Mouse (Mus musculus) right cerebral cortex, postnatal 4 days (tissue): ENCODE results near the gene Micu2.
A peak's percentile ranks its signal among the peaks of the same experiment; 100 is the strongest.

Experiments used
- DNase-seq: peaks from one replicate; pipeline ENCODE4 v3.0.0-alpha.2; 2022

Micu2 gene

DNA sequence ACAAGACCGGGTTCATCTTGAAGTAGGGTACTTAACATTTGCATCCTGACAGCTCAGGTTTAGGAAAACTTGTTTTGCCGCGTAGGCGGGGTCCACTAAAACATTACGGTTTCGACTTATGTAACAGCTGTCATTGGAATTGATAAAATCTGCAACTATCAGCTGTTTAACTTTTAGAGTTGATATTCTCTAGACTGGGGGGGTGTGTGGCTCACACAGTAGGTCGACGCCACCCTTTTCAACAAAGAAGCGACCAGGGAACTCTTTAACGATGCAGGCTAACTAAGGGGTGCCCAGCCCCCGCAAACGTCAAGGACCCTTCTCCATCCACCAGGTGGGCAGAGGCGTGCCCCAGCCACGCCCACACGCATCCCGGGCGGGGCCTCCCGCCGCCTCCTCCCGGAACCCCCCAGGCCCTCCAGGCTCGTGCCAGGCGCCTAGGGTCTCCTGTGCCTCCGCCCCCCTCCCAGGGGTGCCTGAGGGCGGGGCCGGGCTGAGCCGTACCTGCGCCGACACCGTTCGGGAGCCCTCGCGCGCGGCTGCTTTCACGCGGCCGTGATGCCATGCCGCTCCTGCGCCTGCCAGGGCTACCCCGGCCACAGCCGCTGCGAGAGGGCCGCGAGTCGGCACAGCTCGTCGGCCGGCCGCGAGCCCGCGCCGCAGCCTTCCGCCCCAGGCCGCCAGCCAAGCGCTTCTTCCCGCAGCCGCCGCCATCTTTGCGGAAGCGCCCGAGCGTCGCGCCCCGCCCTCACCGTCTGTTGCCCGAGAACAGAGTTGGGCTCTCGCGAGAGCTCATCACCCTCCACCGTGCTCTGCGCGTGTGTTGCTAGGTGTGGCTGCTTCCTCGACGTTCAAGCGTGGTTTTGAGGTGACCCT, at the start of gene Micu2:
Micu2 (minus strand) TSS at position 737 of the 876 bp plus-strand sequence.
- DNase-seq = peak; percentile 84

GRCm38 (mm10) chr14:58046639-58047284, 47.7 kb upstream of the Micu2 start:
- no peak for DNase-seq

- no peak for DNase-seq
Observed at GRCm38 (mm10) chr14:58036174-58036573, 37.1 kb upstream of the Micu2 start.

- DNase-seq = peak; percentile 82
Observed at GRCm38 (mm10) chr14:58034567-58034966, 35.5 kb upstream of the Micu2 start.

GRCm38 (mm10) chr14:58018869-58019268, 19.8 kb upstream of the Micu2 start:
- DNase-seq = no peak

GRCm38 (mm10) chr14:58003852-58004251, 4.8 kb upstream of the Micu2 start:
- DNase-seq = no peak

GRCm38 (mm10) chr14:58002161-58002560, 3.1 kb upstream of the Micu2 start:
- no peak for DNase-seq

- DNase-seq = no peak
Observed at GRCm38 (mm10) chr14:57999402-57999734, 306 bp upstream of the Micu2 start.

DNA sequence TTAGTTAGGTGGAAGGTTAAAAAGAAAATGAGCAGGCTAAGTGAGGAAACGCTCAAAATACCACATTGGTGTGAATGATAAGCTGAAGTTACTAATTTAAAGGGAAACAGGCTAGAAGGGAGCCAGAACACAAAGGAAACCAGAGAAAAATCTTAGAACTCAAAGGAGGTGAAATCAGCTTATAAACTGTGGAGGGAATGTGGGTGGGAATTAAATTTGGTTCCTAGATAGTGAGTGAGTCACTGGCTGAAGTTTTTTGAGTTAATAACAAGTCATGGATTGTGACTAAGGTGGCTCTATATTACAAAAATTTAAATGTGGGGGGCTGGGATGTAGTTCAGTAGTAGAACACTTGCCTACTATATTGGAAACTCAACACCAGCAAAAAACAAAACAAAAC, 1.6 kb downstream of the Micu2 start:
- DNase-seq = no peak

- DNase-seq = no peak
Observed at GRCm38 (mm10) chr14:57996210-57996609, 2.9 kb downstream of the Micu2 start.

- no peak for DNase-seq
Observed at GRCm38 (mm10) chr14:57991761-57992160, 7.3 kb downstream of the Micu2 start.

- no peak for DNase-seq
Observed at GRCm38 (mm10) chr14:57989162-57989561, 9.9 kb downstream of the Micu2 start.

DNA sequence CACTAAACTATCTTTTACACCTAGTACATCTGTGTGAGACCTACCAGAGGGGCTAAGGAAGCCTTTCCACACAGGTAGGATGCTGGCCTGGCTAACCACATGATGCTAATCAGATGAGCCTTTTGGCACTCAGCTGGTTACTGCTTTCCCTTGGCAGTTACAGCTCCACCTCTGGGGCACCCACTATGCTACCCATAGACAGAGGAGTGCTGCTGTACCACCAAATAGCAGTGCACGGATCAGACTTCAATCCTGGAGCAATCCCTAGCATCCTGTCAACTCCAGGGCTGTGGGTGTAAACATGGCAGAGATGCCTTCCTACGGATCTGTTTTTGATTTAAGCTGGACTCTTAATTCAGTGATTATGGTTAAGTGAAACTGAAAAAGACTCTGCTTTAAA, 13.3 kb downstream of the Micu2 start:
- DNase-seq = no peak

DNA sequence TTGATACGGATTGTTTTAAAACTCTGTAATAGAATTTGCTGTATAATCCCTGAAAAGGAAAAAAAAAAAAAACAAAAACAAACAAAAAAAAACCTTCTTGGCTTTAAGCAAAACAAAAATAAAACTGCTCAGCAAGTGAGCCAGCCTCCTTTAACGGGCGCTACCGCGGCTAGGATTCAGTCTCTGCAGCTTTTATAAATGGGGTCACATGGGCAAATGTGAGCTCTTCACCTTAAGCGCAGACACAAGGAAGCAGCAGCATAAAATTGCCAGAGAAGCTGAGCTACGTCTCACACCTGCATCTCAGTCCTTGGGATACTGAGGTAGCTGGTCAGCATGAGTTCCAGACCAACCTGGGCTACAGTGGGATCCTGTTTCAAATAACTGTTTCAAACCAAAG, 16.6 kb downstream of the Micu2 start:
- no peak for DNase-seq

DNA sequence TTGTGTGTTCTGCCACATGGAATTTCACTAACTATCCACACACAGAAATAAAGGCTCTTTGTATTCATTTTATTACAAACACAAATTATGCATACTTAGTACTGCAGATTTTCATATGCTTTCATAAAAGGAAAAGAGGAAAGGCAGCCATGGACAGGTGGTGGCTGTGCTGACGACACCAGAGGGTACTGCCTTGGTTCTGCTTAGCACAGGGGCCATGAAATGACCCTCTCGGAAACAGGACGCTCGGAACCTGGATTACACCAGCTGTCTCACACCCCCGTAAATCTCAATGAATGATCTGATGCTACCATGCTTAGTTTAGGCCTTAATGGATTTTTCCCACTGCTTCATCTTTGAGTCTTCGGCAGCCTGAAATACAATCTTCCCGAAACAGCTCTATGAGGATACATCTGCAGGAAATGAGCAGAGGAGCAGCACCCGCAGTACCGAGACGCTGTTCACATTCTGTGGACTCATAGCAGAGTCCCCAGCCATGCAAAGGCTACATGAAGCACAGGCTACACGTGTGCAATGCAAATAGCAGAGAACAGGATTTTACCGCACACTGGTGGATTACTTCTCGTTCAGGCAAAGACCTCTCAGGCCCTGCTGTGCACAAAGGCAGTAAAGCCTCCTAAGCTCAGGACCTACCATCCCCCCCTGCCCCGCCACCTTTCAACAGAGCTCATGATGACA, 17.2 kb downstream of the Micu2 start:
- DNase-seq = no peak

- DNase-seq = no peak
Observed at GRCm38 (mm10) chr14:57980776-57981175, 18.3 kb downstream of the Micu2 start.

DNA sequence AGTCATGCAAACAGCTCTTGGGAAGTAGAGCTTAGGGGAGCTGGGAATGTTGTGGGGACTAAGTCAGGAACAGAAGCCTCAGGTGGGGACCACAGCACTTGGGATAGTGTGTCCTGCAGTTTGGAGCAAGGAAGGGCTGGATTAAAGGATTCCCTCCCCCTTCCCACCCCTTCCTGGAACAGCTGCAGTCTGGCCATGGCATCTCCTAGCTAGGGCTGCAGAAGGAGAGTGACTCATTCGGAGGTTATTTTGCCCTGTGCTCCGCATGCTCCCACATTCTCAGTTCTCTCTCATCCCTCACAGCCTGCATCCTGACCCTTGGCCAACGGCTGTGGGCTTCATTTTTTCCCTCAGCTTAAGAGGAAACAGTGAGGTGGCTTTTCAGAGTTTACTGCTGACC, 18.9 kb downstream of the Micu2 start:
- DNase-seq = no peak

GRCm38 (mm10) chr14:57978144-57978543, 20.9 kb downstream of the Micu2 start:
- DNase-seq = no peak

- DNase-seq = no peak
Observed at GRCm38 (mm10) chr14:57975656-57976055, 23.4 kb downstream of the Micu2 start.

DNA sequence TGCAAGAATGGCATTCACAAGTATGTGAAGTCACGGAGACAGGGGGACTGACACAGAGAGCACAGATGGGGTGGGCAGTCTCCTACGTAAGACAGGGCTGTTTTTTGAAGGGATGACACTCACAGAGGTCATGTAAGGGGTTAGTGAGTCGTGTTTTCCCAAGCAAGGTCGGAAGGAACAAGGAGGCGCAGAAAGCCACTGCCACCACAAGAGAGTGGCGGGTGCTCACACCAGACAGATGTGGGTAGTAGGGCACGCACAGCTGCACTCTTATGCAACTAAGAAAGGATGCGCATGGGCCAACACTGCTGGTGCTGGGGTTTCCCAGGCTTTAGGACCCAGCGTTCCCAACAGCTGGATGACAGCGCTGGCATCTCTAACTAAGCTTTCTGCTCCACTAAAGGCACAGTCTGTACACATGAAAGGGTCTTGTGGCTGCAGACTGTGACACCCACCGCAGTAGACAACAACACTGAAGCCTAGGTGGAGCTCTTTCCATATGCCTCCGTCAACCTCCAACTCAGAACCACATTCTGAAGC, 27.0 kb downstream of the Micu2 start:
- no peak for DNase-seq

GRCm38 (mm10) chr14:57968873-57969272, 30.2 kb downstream of the Micu2 start:
- no peak for DNase-seq

- no peak for DNase-seq
Observed at GRCm38 (mm10) chr14:57967080-57967797, 31.8 kb downstream of the Micu2 start.

DNA sequence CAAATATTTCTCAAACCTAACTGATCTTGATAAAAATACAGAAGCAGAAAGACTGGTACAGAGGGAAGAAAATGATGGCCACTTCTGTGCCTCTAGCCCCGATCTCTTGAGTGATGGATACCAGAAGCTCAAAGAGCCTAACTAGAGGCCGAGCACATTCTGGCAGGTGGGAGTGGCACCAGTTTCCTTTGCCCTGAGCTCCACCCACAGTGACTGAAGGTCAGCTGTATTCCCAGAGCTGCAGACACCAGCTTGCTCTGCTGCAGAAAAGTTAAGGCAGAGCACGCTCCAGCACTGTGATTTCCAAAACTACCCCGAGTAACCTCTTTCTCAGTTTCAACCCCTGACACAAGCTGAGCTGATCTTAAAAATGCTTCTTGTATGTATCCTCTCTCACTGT, 37.2 kb downstream of the Micu2 start:
- no peak for DNase-seq
